Mouse (Mus musculus) olfactory bulb, adult 2 months (tissue): ENCODE measurements around the gene Abat.

Experiments
- CTCF ChIP-seq: fragments of 200-500 bp; IDR thresholded peaks from 2 replicates; pipeline ENCODE4 v1.5.1; 2012; ENCODE audit warnings: low read depth, mild to moderate bottlenecking, low read length, moderate library complexity; ENCODE audit not compliant: insufficient read depth
- POLR2A ChIP-seq: fragments of 200-500 bp; IDR thresholded peaks from 2 replicates; pipeline ENCODE4 v1.6.1; 2012; ENCODE audit warnings: mild to moderate bottlenecking, low read depth, low read length, moderate library complexity; ENCODE audit not compliant: insufficient read depth

GRCm38 (mm10) chr16:8520525-8520924 lies 7.3 kb downstream of the Abat start:
- TF ChIP-seq POLR2A (no peak), CTCF (no peak)
